11 mouse cellular contexts compared by ENCODE assay signal in genomic region chr2:105252824-105253223, GRCm38 (mm10). TPM values are rescaled to one million over a fixed set of nuclear protein-coding genes. Genes with fewer than 3 reads are reported as not detected.
DNase-seq lines count a peak whose midpoint lies in the region; ATAC-seq lines count a peak whose summit lies in the region.
"Had no signal": no experiment of that assay in that cellular context is flagged by ENCODE, and none has a peak within 500 bp of the region (broad histone marks: within the 10 kb centered on the region; RNA-seq: fewer than 3 reads in every experiment).

No protein-coding gene starts in this region.

- H3K9ac ChIP-seq in embryonic facial prominence, embryonic 11.5 days (replicated peaks; ENCODE audit: low read length): no peak overlapping the region
- no peak overlapping the region for H3K9ac ChIP-seq in lung, embryonic 16.5 days (ENCODE audit: low read length)

- H3K4me1 ChIP-seq in embryonic facial prominence, embryonic 11.5 days (ENCODE audit: control insufficient read depth, insufficient read depth, low read length): no peaks in the 10 kb centered on the region
- H3K4me1 ChIP-seq in embryonic facial prominence, embryonic 10.5 days: no peaks in the 10 kb centered on the region
- H3K4me1 ChIP-seq in lung, embryonic 16.5 days (replicated peaks; ENCODE audit: control insufficient read depth, insufficient read depth, low read length): no peaks in the 10 kb centered on the region

- peak; percentile 39 for DNase-seq in embryonic facial prominence, embryonic 11.5 days (ENCODE audit: low spot score)
- DNase-seq in embryonic facial prominence, embryonic 10.5 days (ENCODE audit: low spot score): no peak
- no peak for DNase-seq in lung, postnatal 4 days
- DNase-seq in skeletal muscle tissue, adult 2 months (ENCODE audit: low read depth, low spot score): peak; percentile 3
- no peak for DNase-seq in gastrocnemius, adult 18-20 months (ENCODE audit: low spot score)
- DNase-seq in right cerebral cortex, postnatal 14 days: no peak
- DNase-seq: adrenal gland, postnatal 25 days had no signal

- no peaks in the 10 kb centered on the region for H3K27me3 ChIP-seq in embryonic facial prominence, embryonic 11.5 days (ENCODE audit: control insufficient read depth, insufficient read depth, low read length)
- H3K27me3 ChIP-seq in embryonic facial prominence, embryonic 10.5 days (replicated peaks; ENCODE audit: low read depth, poor library complexity, severe bottlenecking): no peaks in the 10 kb centered on the region
- H3K27me3 ChIP-seq in lung, embryonic 16.5 days (ENCODE audit: control insufficient read depth, insufficient read depth, low read depth, low read length): no peaks in the 10 kb centered on the region

- no peaks in the 10 kb centered on the region for H3K9me3 ChIP-seq in embryonic facial prominence, embryonic 11.5 days (replicated peaks; ENCODE audit: control insufficient read depth, low read length)
- no peaks in the 10 kb centered on the region for H3K9me3 ChIP-seq in embryonic facial prominence, embryonic 10.5 days
- no peaks in the 10 kb centered on the region for H3K9me3 ChIP-seq in lung, embryonic 16.5 days (ENCODE audit: control insufficient read depth, low read length)

- H3K4me2 ChIP-seq in embryonic facial prominence, embryonic 11.5 days (ENCODE audit: low read depth, low read length): no peak overlapping the region
- H3K4me2 ChIP-seq in lung, embryonic 16.5 days (ENCODE audit: low read depth, low read length): no peak overlapping the region

- ATAC-seq in embryonic facial prominence, embryonic 11.5 days (replicated peaks; ENCODE audit: insufficient number of reproducible peaks, low FRiP score, low TSS enrichment, low read depth): peak; percentile 83; the same call in 1 of the 2 replicates
- peak; percentile 70; the same call in 1 of the 2 replicates for ATAC-seq in lung, embryonic 16.5 days (ENCODE audit: low read depth)
- ATAC-seq in inflammation-experienced regulatory T-cells, adult 6 months: peak; percentile 32

- H3K36me3 ChIP-seq in embryonic facial prominence, embryonic 11.5 days (replicated peaks; ENCODE audit: control insufficient read depth, insufficient read depth, low read depth, low read length): no peaks in the 10 kb centered on the region
- H3K36me3 ChIP-seq in embryonic facial prominence, embryonic 10.5 days (replicated peaks): no peaks in the 10 kb centered on the region
- H3K36me3 ChIP-seq in lung, embryonic 16.5 days (ENCODE audit: control insufficient read depth, insufficient read depth, low read length): no peaks in the 10 kb centered on the region

- WGBS in embryonic facial prominence, embryonic 11.5 days: 65% methylated on average over 7 of the region's 7 CpGs
- whole genome bisulfite sequencing in embryonic facial prominence, embryonic 10.5 days: 67% methylated on average over 7 of the region's 7 CpGs
- 55% methylated on average over 7 of the region's 7 CpGs for WGBS in lung, embryonic 16.5 days

- H3K4me3 ChIP-seq in embryonic facial prominence, embryonic 11.5 days (ENCODE audit: low read depth, low read length): no peak overlapping the region
- H3K4me3 ChIP-seq in embryonic facial prominence, embryonic 10.5 days: no peak overlapping the region
- H3K4me3 ChIP-seq in lung, embryonic 16.5 days (ENCODE audit: low read length): no peak overlapping the region

- no peak overlapping the region for H3K27ac ChIP-seq in embryonic facial prominence, embryonic 11.5 days (replicated peaks; ENCODE audit: low read depth, low read length)
- H3K27ac ChIP-seq in embryonic facial prominence, embryonic 10.5 days (replicated peaks): no peak overlapping the region
- H3K27ac ChIP-seq in lung, embryonic 16.5 days (ENCODE audit: low read length): no peak overlapping the region

RNA-seq across cellular contexts. Expression of gene Them7, which starts 28.7 kb away (rescaled TPM):
- 0.49 and 0.66 TPM in 2 replicates for polyA plus RNA-seq in embryonic facial prominence, embryonic 11.5 days (2014; fragmentation: Nextera tagmentation; extraction: Ambion mirVana)
- polyA plus RNA-seq in embryonic facial prominence, embryonic 10.5 days (2016; fragmentation: Nextera tagmentation; extraction: Ambion mirVana): 0.37 and 0.57 TPM in 2 replicates
- 0.13 TPM in 1 of 2 replicates, not detected in the other for polyA plus RNA-seq in lung, embryonic 16.5 days (2015; fragmentation: Nextera tagmentation; extraction: Ambion mirVana)
- not detected for polyA plus RNA-seq in inflammation-experienced regulatory T-cells, adult 6 months (2017; shearing (Covaris generic))
- under 1 TPM in 1 of 2 experiments, not detected in 1; 0.19 TPM for total RNA-seq in gastrocnemius, adult 18-20 months (2021)
- total RNA-seq: layer of hippocampus, postnatal 10 days had no signal
- polyA plus RNA-seq: C2C12 had no signal

Comparison
In these comparisons a context has a peak if more than half of its experiments do, and no peak if none do; other contexts are left out.
1. DNase-seq: peak in embryonic facial prominence, embryonic 11.5 days (single experiment) and skeletal muscle tissue, adult 2 months (single experiment); none in embryonic facial prominence, embryonic 10.5 days (single experiment), lung, postnatal 4 days (0 of 2), gastrocnemius, adult 18-20 months (single experiment) and right cerebral cortex, postnatal 14 days (single experiment).
2. ATAC-seq: peak in every context shown above with its lines; median percentile 83 in embryonic facial prominence, embryonic 11.5 days; 70 in lung, embryonic 16.5 days; 32 in inflammation-experienced regulatory T-cells, adult 6 months.